Mouse (Mus musculus) retina, postnatal 1 day (tissue): ENCODE data around the gene Clec2d.
"Not testable (repeated sequence)": the region's sequence is repeated elsewhere in the genome, so short reads cannot be mapped to it uniquely, and the experiment has no call there.

Source experiments
- DNase-seq: peaks from one replicate; pipeline ENCODE4 v3.0.0-alpha.2; 2012

The Clec2d gene

GRCm38 (mm10) chr6:129180403-129181169, at the start of gene Clec2d:
Gene Clec2d (plus strand): TSS chr6:129180615.
- peak; percentile 91 for DNase-seq

- DNase-seq = no peak
Observed at GRCm38 (mm10) chr6:129132604-129133341, 47.6 kb upstream of the Clec2d start.

- no peak for DNase-seq
Observed at GRCm38 (mm10) chr6:129146812-129147211, 33.6 kb upstream of the Clec2d start.

GRCm38 (mm10) chr6:129160103-129160502, 20.3 kb upstream of the Clec2d start:
- no peak for DNase-seq

- no peak for DNase-seq
Observed at GRCm38 (mm10) chr6:129161136-129161535, 19.3 kb upstream of the Clec2d start.

DNA sequence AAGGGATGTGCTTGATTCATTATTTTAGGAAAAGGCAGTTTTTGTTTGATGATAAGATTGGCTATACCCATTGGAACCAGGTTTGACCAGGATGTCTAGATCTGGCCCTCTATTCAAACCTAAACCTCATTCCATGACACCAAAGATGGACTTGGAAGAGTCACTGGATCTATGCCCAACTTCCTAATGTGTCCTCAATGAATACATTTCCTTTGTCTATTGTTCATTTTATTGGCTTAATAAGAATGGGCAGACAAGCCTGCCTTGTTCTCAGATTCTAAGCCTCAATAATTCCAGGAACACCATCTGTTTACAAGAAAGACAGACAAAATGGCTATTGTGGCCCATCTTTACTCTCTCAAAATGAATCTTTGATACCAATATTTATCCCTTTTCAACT, 18.5 kb upstream of the Clec2d start:
- peak; percentile 94 for DNase-seq

- no peak for DNase-seq
Observed at GRCm38 (mm10) chr6:129162587-129163159, 17.7 kb upstream of the Clec2d start.

GRCm38 (mm10) chr6:129163606-129164005, 16.8 kb upstream of the Clec2d start:
- no peak for DNase-seq

GRCm38 (mm10) chr6:129170925-129171324, 9.5 kb upstream of the Clec2d start:
- no peak for DNase-seq

- DNase-seq = no peak
Observed at GRCm38 (mm10) chr6:129171675-129172074, 8.7 kb upstream of the Clec2d start.

- no peak for DNase-seq
Observed at GRCm38 (mm10) chr6:129174836-129175235, 5.6 kb upstream of the Clec2d start.

GRCm38 (mm10) chr6:129175612-129176011, 4.8 kb upstream of the Clec2d start:
- no peak for DNase-seq

DNA sequence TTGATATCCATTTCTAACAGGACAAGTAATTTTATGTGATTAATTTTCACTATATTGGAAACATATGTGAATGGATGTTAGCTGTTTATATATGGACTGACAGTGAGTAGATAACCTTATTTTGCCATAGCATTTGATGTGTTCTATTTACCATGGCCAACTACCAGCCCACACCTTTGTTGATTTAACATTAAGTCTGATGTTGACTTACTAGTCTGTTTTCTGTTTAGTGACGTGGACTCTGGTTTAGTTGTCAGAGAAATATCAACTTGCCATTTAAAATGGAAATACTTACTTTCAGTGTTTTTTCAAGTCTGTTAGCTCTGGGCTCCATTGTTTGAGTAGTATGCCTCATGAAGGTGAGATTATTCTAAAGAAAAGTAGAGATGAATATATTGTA, 3.8 kb upstream of the Clec2d start:
- DNase-seq = no peak

DNA sequence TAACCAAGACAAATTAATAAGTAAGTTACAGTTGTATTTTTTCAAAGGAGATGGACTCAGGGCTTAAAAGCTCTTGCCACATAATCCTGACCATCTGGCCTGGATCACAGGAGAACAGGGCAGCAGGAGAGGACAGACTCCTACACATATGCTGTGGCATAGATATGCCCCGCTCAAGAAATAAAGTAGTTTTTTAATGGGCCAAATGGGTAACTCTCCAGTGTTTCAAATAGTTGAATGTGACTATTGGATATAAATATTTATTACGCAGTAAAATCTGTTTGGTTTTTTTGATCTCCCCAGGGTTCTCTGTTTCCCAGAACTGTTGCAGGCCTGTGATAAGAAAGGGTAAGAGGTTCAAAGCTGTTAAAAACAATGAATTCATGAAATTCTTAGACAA, 1.1 kb upstream of the Clec2d start:
- peak; percentile 58 for DNase-seq

DNA sequence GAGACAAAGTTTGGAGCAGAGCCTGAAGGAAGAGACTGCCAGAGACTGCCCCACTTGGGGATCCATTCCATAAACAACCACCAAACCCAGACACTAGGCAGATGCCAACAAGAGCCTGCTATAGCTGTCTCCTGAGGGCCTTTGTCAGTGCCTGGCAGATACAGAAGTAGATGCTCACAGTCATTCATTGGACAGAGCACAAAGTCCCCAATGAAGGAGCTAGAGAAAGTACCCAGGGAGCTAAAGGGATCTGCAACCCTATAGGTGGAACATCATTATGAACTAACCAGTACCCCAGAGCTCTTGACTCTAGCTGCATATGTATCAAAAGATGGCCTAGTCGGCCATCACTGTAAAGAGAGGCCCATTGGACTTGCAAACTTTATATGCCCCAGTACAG, 584 bp upstream of the Clec2d start:
- DNase-seq = not testable (repeated sequence)

- DNase-seq = no peak
Observed at GRCm38 (mm10) chr6:129181249-129181648, 834 bp downstream of the Clec2d start.

DNA sequence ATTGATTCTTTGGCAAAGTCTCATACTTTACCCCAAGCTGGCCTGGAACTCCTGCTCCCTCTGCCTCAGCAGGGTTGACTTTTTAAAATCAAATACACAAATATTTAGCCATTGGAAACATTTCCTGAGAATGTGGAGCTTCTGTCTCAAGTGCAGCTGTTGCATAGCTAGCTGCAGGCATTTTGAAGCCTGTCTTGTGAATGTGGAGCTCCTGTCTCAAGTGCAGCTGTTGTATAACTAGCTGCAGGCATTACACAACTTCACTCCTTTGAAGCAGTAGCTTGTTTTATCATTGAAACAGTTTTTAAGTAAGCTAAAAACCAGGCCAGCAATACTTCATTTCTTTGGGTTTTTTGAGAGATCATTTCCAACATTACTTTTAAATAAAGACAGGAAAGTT, 1.3 kb downstream of the Clec2d start:
- no peak for DNase-seq

DNA sequence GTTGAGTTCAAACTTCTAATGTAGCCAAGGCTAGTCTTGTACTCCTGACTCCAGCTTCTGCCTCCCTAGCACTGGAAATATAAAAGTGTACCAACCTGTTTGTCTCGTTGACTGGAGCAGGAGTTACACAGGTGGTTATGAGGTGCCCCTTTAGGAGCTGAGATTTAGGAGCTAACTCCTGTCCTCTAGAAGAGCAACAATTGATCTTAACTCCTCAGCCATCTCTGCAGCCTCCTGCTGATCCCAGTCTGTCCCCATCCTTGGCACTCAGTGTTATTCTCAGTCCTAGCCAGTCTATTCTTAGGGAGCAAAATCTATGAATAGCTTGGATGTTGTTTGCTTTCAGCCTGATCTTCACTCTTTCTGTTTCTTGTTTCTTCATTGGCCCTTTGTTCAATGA, 2.1 kb downstream of the Clec2d start:
- DNase-seq = no peak

GRCm38 (mm10) chr6:129184001-129184400, 3.6 kb downstream of the Clec2d start:
- DNase-seq = not testable (repeated sequence)

DNA sequence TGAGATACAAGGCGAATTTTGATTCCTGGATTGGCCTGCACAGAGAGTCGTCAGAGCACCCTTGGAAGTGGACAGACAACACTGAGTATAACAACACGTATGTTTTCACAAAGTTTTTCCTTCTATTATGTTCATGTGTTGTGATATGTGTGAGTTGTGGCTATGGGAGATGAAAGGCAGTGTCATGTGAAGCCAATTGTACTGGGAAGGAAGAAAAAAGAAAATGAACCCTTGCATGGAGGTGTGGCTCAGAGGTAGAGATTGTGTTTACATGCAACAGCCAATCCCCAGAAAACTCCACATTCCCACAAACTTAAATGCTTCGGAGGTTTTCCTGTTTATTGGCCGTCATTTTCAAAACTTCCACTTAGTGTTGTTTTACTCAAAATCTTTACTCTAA, 4.4 kb downstream of the Clec2d start:
- DNase-seq = no peak

GRCm38 (mm10) chr6:129186022-129186421, 5.6 kb downstream of the Clec2d start:
- DNase-seq = no peak

GRCm38 (mm10) chr6:129186457-129187199, 6.2 kb downstream of the Clec2d start:
- no peak for DNase-seq

- no peak for DNase-seq
Observed at GRCm38 (mm10) chr6:129187200-129187651, 6.8 kb downstream of the Clec2d start.
